ENCODE assay signal across 11 mouse cellular contexts in the genomic region with DNA sequence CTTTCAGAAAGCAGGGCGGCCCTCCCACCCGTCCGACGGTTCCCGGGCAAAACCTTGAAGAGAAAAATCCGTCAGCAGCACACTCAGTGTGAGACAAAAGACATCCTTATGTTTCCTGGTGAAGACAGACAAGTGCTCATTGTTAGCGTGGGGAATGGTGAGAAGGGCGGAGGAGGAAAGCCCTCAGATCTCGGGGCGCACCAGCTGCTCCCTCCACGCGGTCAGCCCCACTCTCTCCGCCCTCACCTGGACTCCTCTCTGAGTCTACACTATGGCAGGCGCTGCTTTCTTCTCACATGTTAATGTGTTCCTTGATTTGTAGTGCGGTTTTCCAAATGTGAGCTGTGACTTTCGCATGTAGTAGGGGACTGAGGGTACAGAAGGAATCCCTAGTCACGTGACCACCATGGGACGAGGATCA. TPM values are rescaled to one million over a fixed set of nuclear protein-coding genes. Genes with fewer than 3 reads are reported as not detected.
DNase-seq lines count a peak whose midpoint lies in the region; ATAC-seq and TF ChIP-seq lines count a peak whose summit lies in the region.
"Had no signal": no experiment of that assay in that cellular context is flagged by ENCODE, and none has a peak within 500 bp of the region (broad histone marks: within the 10 kb centered on the region; RNA-seq: fewer than 3 reads in every experiment).

No protein-coding gene starts in this region.

- H3K27me3 ChIP-seq in E14TG2a.4 (ENCODE audit: insufficient read depth, low read length), result peaks cover 7% of the 10 kb centered on the region
- H3K27me3 ChIP-seq in hindbrain, embryonic 11.5 days (ENCODE audit: control insufficient read depth, insufficient read depth, low read length), result no peaks in the 10 kb centered on the region
- H3K27me3 ChIP-seq in midbrain, embryonic 12.5 days, result peaks cover 4% of the 10 kb centered on the region; the same call in 1 of the 2 replicates

- peaks cover 78% of the 10 kb centered on the region for H3K4me1 ChIP-seq in E14TG2a.4 (replicated peaks; ENCODE audit: low read depth, low read length)
- peaks cover 38% of the 10 kb centered on the region for H3K4me1 ChIP-seq in hindbrain, embryonic 11.5 days (replicated peaks; ENCODE audit: control insufficient read depth, insufficient read depth, low read length)
- peaks cover 89% of the 10 kb centered on the region for H3K4me1 ChIP-seq in midbrain, embryonic 12.5 days

- H3K4me3 ChIP-seq in E14TG2a.4 (replicated peaks; ENCODE audit: low read length), result peak overlapping the region; percentile 79
- H3K4me3 ChIP-seq in hindbrain, embryonic 11.5 days (ENCODE audit: low read depth, low read length), result no peak overlapping the region; the same call in 1 of the 2 replicates
- 0 out of 2 replicates have a peak overlapping the region, but pooled peaks have one; percentile 9 for H3K4me3 ChIP-seq in midbrain, embryonic 12.5 days

- peak overlapping the region; percentile 3 for H3K4me2 ChIP-seq in hindbrain, embryonic 11.5 days (replicated peaks; ENCODE audit: low read depth, low read length)
- peak overlapping the region; percentile 44 for H3K4me2 ChIP-seq in midbrain, embryonic 12.5 days (replicated peaks)

- H3K9ac ChIP-seq in hindbrain, embryonic 11.5 days (ENCODE audit: low read depth, low read length), result peak overlapping the region; percentile 54
- no peak overlapping the region for H3K9ac ChIP-seq in midbrain, embryonic 12.5 days (replicated peaks)
- H3K9ac ChIP-seq: liver, postnatal 0 days had no signal

- no peaks in the 10 kb centered on the region for H3K36me3 ChIP-seq in E14TG2a.4 (ENCODE audit: insufficient read depth, low read length)
- H3K36me3 ChIP-seq in hindbrain, embryonic 11.5 days (ENCODE audit: control insufficient read depth, insufficient read depth, low read length), result no peaks in the 10 kb centered on the region
- H3K36me3 ChIP-seq in midbrain, embryonic 12.5 days, result peaks cover 8% of the 10 kb centered on the region

- 3% methylated on average over 18 of the region's 18 CpGs for WGBS in hindbrain, embryonic 11.5 days
- 4% methylated on average over 18 of the region's 18 CpGs for WGBS in midbrain, embryonic 12.5 days

- no peak for TF ChIP-seq CTCF in E14TG2a.4 (conservative IDR thresholded peaks at IDR 0.05; ENCODE audit: low read length)
- no peak for TF ChIP-seq CTCF in brain, embryonic 14.5 days (IDR thresholded peaks at IDR 0.05; ENCODE audit: borderline replicate concordance, extremely low read depth, insufficient read depth, insufficient read length)

- no peaks in the 10 kb centered on the region for H3K9me3 ChIP-seq in E14TG2a.4 (ENCODE audit: low read length)
- H3K9me3 ChIP-seq in hindbrain, embryonic 11.5 days (ENCODE audit: control insufficient read depth, low read length), result no peaks in the 10 kb centered on the region
- H3K9me3 ChIP-seq in midbrain, embryonic 12.5 days, result peaks cover 3% of the 10 kb centered on the region; the same call in 1 of the 2 replicates

- TF ChIP-seq POLR2A in brain, embryonic 14.5 days (IDR thresholded peaks at IDR 0.05; ENCODE audit: borderline replicate concordance, extremely low read depth, insufficient read depth, insufficient read length, poor library complexity, severe bottlenecking), result no peak

- H3K27ac ChIP-seq in hindbrain, embryonic 11.5 days (ENCODE audit: low read depth, low read length), result peak overlapping the region; percentile 93
- peak overlapping the region; percentile 94 for H3K27ac ChIP-seq in midbrain, embryonic 12.5 days (replicated peaks)

- DNase-seq in brain, embryonic 14.5 days (ENCODE audit: low read depth), result peak; percentile 72
- DNase-seq in hindbrain, embryonic 11.5 days (ENCODE audit: low spot score), result peak; percentile 59
- DNase-seq in natural killer cell, adult 2 months (ENCODE audit: low spot score in 2 of 2), result no peak
- no peak for DNase-seq in kidney, adult 11 months
- DNase-seq: kidney, postnatal 4 days; liver, postnatal 0 days; thymus, adult 2 months had no signal

- ATAC-seq in hindbrain, embryonic 11.5 days (ENCODE audit: low FRiP score), result peak; percentile 47; the same call in 1 of the 2 replicates
- ATAC-seq in midbrain, embryonic 12.5 days (ENCODE audit: low FRiP score, low read depth), result peak; percentile 24
- no peak for ATAC-seq in inflammation-experienced regulatory T-cells, adult 6 months
- ATAC-seq in CD4-positive, CD25-positive, alpha-beta regulatory T cell, adult 4 months, result no peak
- ATAC-seq: liver, postnatal 0 days had no signal

RNA-seq across cellular contexts. Expression of a gene that starts 47.8 kb away (rescaled TPM):
- 68.2 and 68.8 TPM in 2 replicates for polyA plus RNA-seq in brain, embryonic 14.5 days (2012; rRNA removed)
- 27.3 and 30.1 TPM in 2 replicates for polyA plus RNA-seq in hindbrain, embryonic 11.5 days (2014; fragmentation: Nextera tagmentation; extraction: Ambion mirVana)
- polyA plus RNA-seq in midbrain, embryonic 12.5 days (2016; fragmentation: Nextera tagmentation; extraction: Ambion mirVana), result 67.6 and 71.9 TPM in 2 replicates
- not detected for polyA plus RNA-seq in inflammation-experienced regulatory T-cells, adult 6 months (2017; shearing (Covaris generic))
- not detected for polyA plus RNA-seq in CD4-positive, CD25-positive, alpha-beta regulatory T cell, adult 4 months (2017; shearing (Covaris generic))

Comparison
In these comparisons a context has a peak if more than half of its experiments do, and no peak if none do; other contexts are left out.
1. DNase-seq: peak in brain, embryonic 14.5 days (single experiment) and hindbrain, embryonic 11.5 days (single experiment); none in natural killer cell, adult 2 months (0 of 2) and kidney, adult 11 months (single experiment).
2. ATAC-seq: peak in hindbrain, embryonic 11.5 days (single experiment) and midbrain, embryonic 12.5 days (single experiment); none in inflammation-experienced regulatory T-cells, adult 6 months (single experiment) and CD4-positive, CD25-positive, alpha-beta regulatory T cell, adult 4 months (single experiment).
3. RNA of a gene that starts 47.8 kb away (polyA plus RNA-seq): 68.2 to 68.8 TPM in brain, embryonic 14.5 days, 67.6 to 71.9 TPM in midbrain, embryonic 12.5 days and 27.3 to 30.1 TPM in hindbrain, embryonic 11.5 days; not detected in inflammation-experienced regulatory T-cells, adult 6 months and not detected in CD4-positive, CD25-positive, alpha-beta regulatory T cell, adult 4 months; every median in the first group is over 10 times any median in the second.